Mouse (Mus musculus) thymus, adult 2 months (tissue): Measurements from ENCODE around the gene Pkn1. TPM values are rescaled to one million over a fixed set of nuclear protein-coding genes. Genes with fewer than 3 reads are reported as not detected.

Experiments used
- DNase-seq: peaks from one replicate; pipeline ENCODE4 v3.0.0; 2021
- H3K27ac ChIP-seq: fragments of 200-500 bp; 2 replicates; pipeline ENCODE4 v1.5.1; 2012; ENCODE audit warnings: low read length, control low read depth; ENCODE audit not compliant: control insufficient read depth, insufficient read depth
- H3K27me3 ChIP-seq: fragments of 200-500 bp; 2 replicates; pipeline ENCODE4 v1.6.1; 2012; ENCODE audit warnings: mild to moderate bottlenecking, low read length, moderate library complexity, mixed read lengths; ENCODE audit not compliant: control insufficient read depth, insufficient read depth
- H3K36me3 ChIP-seq: fragments of 200-500 bp; 2 replicates; pipeline ENCODE4 v1.6.1; 2012; ENCODE audit warnings: mild to moderate bottlenecking, low read length, moderate library complexity; ENCODE audit not compliant: control insufficient read depth, insufficient read depth
- H3K4me1 ChIP-seq: fragments of 200-500 bp; replicated peaks from 2 replicates; pipeline ENCODE4 v1.6.1; 2012; ENCODE audit warnings: low read length; ENCODE audit not compliant: control insufficient read depth, insufficient read depth
- H3K4me3 ChIP-seq: fragments of 200-500 bp; 2 replicates; pipeline ENCODE4 v1.5.1; 2012; ENCODE audit warnings: mild to moderate bottlenecking, low read length, control low read depth, moderate library complexity; ENCODE audit not compliant: control insufficient read depth, insufficient read depth
- CTCF ChIP-seq: fragments of 200-500 bp; IDR thresholded peaks from 2 replicates; pipeline ENCODE4 v1.5.1; 2012; ENCODE audit warnings: mild to moderate bottlenecking, control low read depth, low read length, moderate library complexity, borderline replicate concordance; ENCODE audit not compliant: control insufficient read depth, poor library complexity, insufficient read depth; ENCODE audit errors: extremely low read depth
- POLR2A ChIP-seq: fragments of 200-500 bp; IDR thresholded peaks from 2 replicates; pipeline ENCODE4 v1.6.1; 2012; ENCODE audit warnings: mild to moderate bottlenecking, low read length, control low read depth, moderate library complexity; ENCODE audit not compliant: control insufficient read depth, poor library complexity, insufficient read depth; ENCODE audit errors: extremely low read depth
- WGBS: fragments of 180-500 bp; shearing (Covaris S2); methylation state at CpG from one replicate; pipeline ENCODE4 v1.1.7; 2018; 5-methylcytosine and 5-hydroxymethylcytosine counted together
- polyA plus RNA-seq: library from polyadenylated mRNA; depleted of rRNA; stranded (reverse); fragments of >200 nt; gene quantifications from 2 replicates; pipeline ENCODE4 v1.2.3, GENCODE M21; 2012

The Pkn1 gene
- polyA plus RNA-seq, 1 experiment: 324 TPM

- Histone ChIP-seq H3K4me1 (peaks cover 13% of the 10 kb centered on the region), H3K36me3 (no peaks in the 10 kb centered on the region), H3K27me3 (no peaks in the 10 kb centered on the region), H3K27ac (no peak overlapping the region), H3K4me3 (no peak overlapping the region)
- WGBS: 95% methylated on average over 13 of the region's 13 CpGs
- TF ChIP-seq POLR2A: no peak
- TF ChIP-seq CTCF: no peak
- DNase-seq: no peak
Observed at GRCm38 (mm10) chr8:83656484-83657246, 42.3 kb downstream of the Pkn1 start.

DNA sequence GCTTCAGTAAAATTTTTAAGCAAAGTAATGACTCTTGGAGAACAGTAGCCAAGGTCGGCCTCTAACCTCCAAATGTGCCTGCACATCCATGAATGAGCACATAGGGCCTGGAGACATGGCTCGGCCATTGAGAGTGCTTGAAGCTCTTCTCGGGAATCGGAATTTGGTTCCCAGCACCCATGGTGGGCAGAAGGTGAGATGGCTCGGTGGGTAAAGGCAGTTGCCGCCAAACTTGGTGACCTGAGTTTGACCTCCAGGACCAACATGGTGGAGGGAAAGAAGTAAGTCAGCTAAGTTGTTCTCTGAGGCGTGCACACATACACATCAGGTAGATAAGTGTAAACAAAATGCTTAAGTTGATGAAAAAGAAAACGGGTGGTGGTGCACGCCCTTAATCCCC is 42.9 kb downstream of the Pkn1 start:
- Histone ChIP-seq H3K27ac (no peak overlapping the region), H3K4me1 (peaks cover 14% of the 10 kb centered on the region), H3K36me3 (no peaks in the 10 kb centered on the region), H3K4me3 (no peak overlapping the region), H3K27me3 (no peaks in the 10 kb centered on the region)
- TF ChIP-seq CTCF (no peak), POLR2A (no peak)
- no peak for DNase-seq
- 97% methylated on average over 9 of the region's 9 CpGs for WGBS

DNA sequence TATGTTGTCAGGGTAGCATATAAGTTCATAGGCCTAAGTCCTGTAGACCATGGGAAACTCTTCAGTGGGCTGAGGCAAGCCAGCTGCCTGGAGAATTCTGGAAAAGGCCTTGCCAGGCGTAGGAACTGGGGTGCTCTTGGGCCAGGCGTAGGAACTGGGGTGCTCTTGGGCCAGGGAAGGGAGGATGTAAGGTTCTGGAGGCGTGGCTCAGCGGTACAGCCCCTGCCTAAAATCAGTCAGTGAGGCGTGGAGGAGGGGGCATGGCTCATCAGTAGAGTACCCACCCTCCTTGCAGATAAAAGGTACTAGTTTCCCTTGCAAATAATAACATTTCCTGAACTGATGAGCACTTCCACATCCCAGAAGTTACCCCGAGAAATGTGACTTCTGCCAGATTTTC is 44.3 kb downstream of the Pkn1 start:
- 97% methylated on average over 6 of the region's 6 CpGs for WGBS

GRCm38 (mm10) chr8:83653662-83654017 is 45.3 kb downstream of the Pkn1 start:
- no peak for TF ChIP-seq POLR2A
- no peak for TF ChIP-seq CTCF
- no peak for DNase-seq
- Histone ChIP-seq H3K4me1 (peaks cover 14% of the 10 kb centered on the region), H3K27ac (no peak overlapping the region), H3K36me3 (no peaks in the 10 kb centered on the region), H3K4me3 (peak overlapping the region; percentile 73), H3K27me3 (no peaks in the 10 kb centered on the region)
- 22% methylated on average over 10 of the region's 10 CpGs for WGBS

More for the DNA sequence above, 44.3 kb downstream of the Pkn1 start:
- Histone ChIP-seq H3K4me3 (no peak overlapping the region), H3K27me3 (no peaks in the 10 kb centered on the region), H3K27ac (no peak overlapping the region), H3K4me1 (peaks cover 14% of the 10 kb centered on the region), H3K36me3 (no peaks in the 10 kb centered on the region)
- no peak for DNase-seq
- TF ChIP-seq POLR2A (no peak), CTCF (no peak)

- WGBS: under 1% methylated on average over 46 of the region's 46 CpGs
- peak; percentile 34 for DNase-seq
- H3K27me3 ChIP-seq: no peaks in the 10 kb centered on the region
- no peak overlapping the region for H3K27ac ChIP-seq
- no peak for TF ChIP-seq CTCF
- no peak for TF ChIP-seq POLR2A
- peak overlapping the region; percentile 73 for H3K4me3 ChIP-seq
- no peaks in the 10 kb centered on the region for H3K36me3 ChIP-seq
- H3K4me1 ChIP-seq: peaks cover 14% of the 10 kb centered on the region
Observed at GRCm38 (mm10) chr8:83652744-83653661, 46.0 kb downstream of the Pkn1 start.

DNA sequence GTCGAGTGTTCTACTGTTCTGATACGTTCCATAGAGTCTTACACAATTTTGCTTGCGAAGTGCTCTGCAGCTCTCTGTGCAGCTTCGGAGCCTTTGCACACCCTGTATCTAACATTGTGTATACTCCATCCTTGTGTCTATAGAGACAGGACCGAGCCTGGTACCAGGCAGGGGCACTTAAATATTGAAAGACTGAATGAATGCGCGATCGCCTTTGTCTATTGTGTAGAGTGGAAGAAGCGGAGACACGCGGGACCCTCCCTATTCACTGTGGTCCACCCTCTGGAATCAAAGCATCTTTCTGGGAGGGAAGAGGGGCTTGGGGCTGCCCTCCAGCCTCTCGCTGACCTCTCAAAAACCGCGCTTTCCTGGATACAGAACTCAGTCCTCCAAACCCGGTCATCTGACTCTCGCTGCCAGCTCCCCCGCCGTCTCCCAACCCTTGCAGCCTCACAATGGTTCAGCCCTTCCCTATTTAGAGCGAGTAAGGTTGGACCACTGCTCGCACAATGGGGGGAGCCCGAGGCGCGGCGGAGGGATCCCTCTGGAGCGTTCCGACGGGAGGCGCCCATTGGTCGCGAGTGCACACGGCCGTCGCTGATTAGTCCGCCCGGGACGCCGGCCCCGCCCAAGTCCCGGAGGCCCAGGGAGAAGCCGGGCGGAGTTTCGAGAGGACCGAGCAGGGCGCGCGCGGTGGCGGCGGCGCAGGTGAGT is 46.8 kb downstream of the Pkn1 start, which contains the start of gene Gipc1:
TSS of gene Gipc1 (plus strand) at position 648 of the 714 bp plus-strand sequence.
- peak within 1 kb of the TSS; percentile 73 for H3K4me3 ChIP-seq
- H3K4me1 ChIP-seq: peaks cover 14% of the 10 kb centered on the region
- H3K27ac ChIP-seq: no peak within 1 kb of the TSS
- TF ChIP-seq CTCF (peak; percentile 12; the same call in 1 of the 2 replicates), POLR2A (peak; percentile 94; the same call in 1 of the 2 replicates)
- WGBS: 4% methylated on average over 50 of the region's 50 CpGs
- DNase-seq: peak; percentile 96
- H3K36me3 ChIP-seq: no peaks in the 10 kb centered on the region
- no peaks in the 10 kb centered on the region for H3K27me3 ChIP-seq
